Mouse (Mus musculus) stomach, postnatal 0 days (tissue): Measurements from ENCODE around the gene Abcc6.

Experiments used
- CTCF ChIP-seq: IDR thresholded peaks from 2 replicates; pipeline ENCODE4 v1.5.1; 2016; ENCODE audit warnings: antibody characterized with exemption, low read depth, mild to moderate bottlenecking, moderate library complexity
- EP300 ChIP-seq: optimal IDR thresholded peaks from 2 replicates; pipeline ENCODE3; 2016; ENCODE audit warnings: antibody characterized with exemption

DNA sequence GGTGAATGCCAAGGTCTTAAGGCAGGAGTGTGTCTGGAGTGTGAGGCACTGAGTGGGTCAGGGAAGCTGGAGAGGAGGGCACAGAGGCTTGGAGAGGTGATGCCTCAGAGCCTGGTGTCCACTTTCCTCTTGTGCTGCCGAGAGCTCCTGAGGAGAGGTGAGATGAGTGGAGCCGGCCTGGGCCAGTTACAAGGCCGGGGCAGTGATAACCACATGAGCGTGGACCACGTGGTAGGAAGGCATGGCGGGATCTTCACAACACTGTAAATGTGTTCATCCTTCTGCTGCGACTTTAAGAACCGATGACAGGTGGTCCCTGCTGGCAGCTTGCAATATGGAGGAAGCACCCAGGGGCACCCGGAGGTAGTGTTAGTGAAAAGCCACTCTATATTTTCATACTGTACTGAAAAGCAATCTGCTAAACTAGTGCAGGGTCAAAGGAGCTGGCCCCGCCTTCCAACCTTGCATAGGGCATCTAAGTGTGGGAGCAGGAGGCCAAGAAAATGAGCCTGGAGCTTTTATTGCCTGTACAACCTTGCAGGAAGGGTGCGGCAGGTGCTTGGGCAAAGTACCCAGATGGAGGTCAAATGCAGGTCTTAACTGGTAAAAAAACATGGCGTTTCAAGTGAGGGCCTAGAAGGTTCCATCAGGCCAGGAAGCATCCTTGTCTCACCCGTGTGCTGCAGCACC, 17.9 kb upstream of the Abcc6 start:
- no peak for TF ChIP-seq CTCF
- TF ChIP-seq EP300 = no peak
